ENCODE assay signal across 8 mouse cellular contexts in genomic region chr2:153527580-153528531, GRCm38 (mm10). TPM values are rescaled to one million over a fixed set of nuclear protein-coding genes. Genes with fewer than 3 reads are reported as not detected.
DNase-seq lines count a peak whose midpoint lies in the region; ATAC-seq and TF ChIP-seq lines count a peak whose summit lies in the region.

No protein-coding gene starts in this region.

- peak overlapping the region; percentile 83 for H3K4me3 ChIP-seq in left cerebral cortex, adult 2 months
- H3K4me3 ChIP-seq in lung, adult 2 months (replicated peaks; ENCODE audit: extremely low read depth, low read depth, low read length), result peak overlapping the region; percentile 39
- peak overlapping the region; percentile 85 for H3K4me3 ChIP-seq in neural tube, embryonic 15.5 days (replicated peaks)

- H3K9me3 ChIP-seq in neural tube, embryonic 15.5 days (replicated peaks), result no peaks in the 10 kb centered on the region

- intact Hi-C loops in left cerebral cortex, adult 2 months (cut with DNase I), result loop anchor here (2.0 kb wide), 1 partner anchor 35 kb away; the partner anchor contains the start of gene 4930404H24Rik

- H3K4me1 ChIP-seq in lung, adult 2 months (ENCODE audit: control insufficient read depth, insufficient read depth, low read length), result no peaks in the 10 kb centered on the region
- peaks cover 42% of the 10 kb centered on the region for H3K4me1 ChIP-seq in neural tube, embryonic 15.5 days

- peak overlapping the region; percentile 93 for H3K27ac ChIP-seq in left cerebral cortex, adult 2 months
- peak overlapping the region; percentile 81 for H3K27ac ChIP-seq in neural tube, embryonic 15.5 days (replicated peaks)

- H3K36me3 ChIP-seq in neural tube, embryonic 15.5 days, result no peaks in the 10 kb centered on the region

- 5% methylated on average over 80 of the region's 85 CpGs for WGBS in lung, adult 2 months
- WGBS in neural tube, embryonic 15.5 days, result 2% methylated on average over 47 of the region's 85 CpGs

- TF ChIP-seq POLR2A in lung, adult 2 months (IDR thresholded peaks at IDR 0.05; ENCODE audit: borderline replicate concordance, extremely low read depth, low read depth, low read length), result no peak

- ATAC-seq in neural tube, embryonic 15.5 days (ENCODE audit: low FRiP score), result peak; percentile 36
- ATAC-seq in megakaryocyte-erythroid progenitor cell, adult 5-6 weeks (replicated peaks; ENCODE audit: low FRiP score, low TSS enrichment, poor library complexity, severe bottlenecking), result no peak

- no peak for DNase-seq in left cerebral cortex, adult 2 months (ENCODE audit: extremely low spot score in 1 of 2, low spot score in 2 of 2)
- DNase-seq in left cerebral cortex, adult 18-20 months (ENCODE audit: low spot score in 2 of 2), result no peak
- DNase-seq in cerebellum, adult 18-20 months, result peak; percentile 60 to 69
- DNase-seq in forelimb bud, embryonic 11.5 days (ENCODE audit: low read depth, low spot score), result peak; percentile 9
- peak; percentile 57 for DNase-seq in induced T-regulatory cell, adult 2 months (ENCODE audit: low read depth)
- DNase-seq in lung, adult 2 months, result peak; percentile 42

- TF ChIP-seq CTCF in left cerebral cortex, adult 2 months (IDR thresholded peaks at IDR 0.05), result no peak
- TF ChIP-seq CTCF in lung, adult 2 months (IDR thresholded peaks at IDR 0.05; ENCODE audit: insufficient read depth, low read length), result no peak

- peak overlapping the region; percentile 97 for H3K4me2 ChIP-seq in neural tube, embryonic 15.5 days

- peak overlapping the region; percentile 72 for H3K9ac ChIP-seq in neural tube, embryonic 15.5 days (replicated peaks)

- no peaks in the 10 kb centered on the region for H3K27me3 ChIP-seq in neural tube, embryonic 15.5 days (replicated peaks)

RNA-seq across cellular contexts. Expression of gene Nol4l, which starts 1.9 kb away (rescaled TPM):
- 10 to 100 TPM; 45.0 to 51.3 TPM for total RNA-seq in left cerebral cortex, adult 2 months (2021)
- 10 to 100 TPM; 44.0 to 55.2 TPM for total RNA-seq in left cerebral cortex, adult 18-20 months (2021)
- 14.7 TPM in 2 replicates for polyA plus RNA-seq in lung, adult 2 months (2012; rRNA removed)
- 31.4 and 36.1 TPM in 2 replicates for polyA plus RNA-seq in neural tube, embryonic 15.5 days (2015; fragmentation: Nextera tagmentation; extraction: Ambion mirVana)
- 10.4 and 13.8 TPM in 2 replicates for total RNA-seq in megakaryocyte-erythroid progenitor cell, adult 5-6 weeks (2014; fragmentation: Nextera tagmentation)
- total RNA-seq in megakaryocyte-erythroid progenitor cell, adult 5-6 weeks (2017), result 4.2 and 13.3 TPM in 2 replicates

RNA-seq across cellular contexts. Expression of gene 4930404H24Rik, which starts 35.3 kb away (rescaled TPM):
- total RNA-seq in left cerebral cortex, adult 2 months (2021), result not detected
- total RNA-seq in left cerebral cortex, adult 18-20 months (2021), result 1 to 10 TPM in 1 of 2 experiments, not detected in 1; 1.3 TPM
- polyA plus RNA-seq in lung, adult 2 months (2012; rRNA removed), result not detected in 2 replicates
- not detected in 2 replicates for polyA plus RNA-seq in neural tube, embryonic 15.5 days (2015; fragmentation: Nextera tagmentation; extraction: Ambion mirVana)
- total RNA-seq in megakaryocyte-erythroid progenitor cell, adult 5-6 weeks (2014; fragmentation: Nextera tagmentation), result not detected in 2 replicates
- not detected in 2 replicates for total RNA-seq in megakaryocyte-erythroid progenitor cell, adult 5-6 weeks (2017)

Comparison
In these comparisons a context has a peak if more than half of its experiments do, and no peak if none do; other contexts are left out.
1. DNase-seq: peak in cerebellum, adult 18-20 months (2 of 2), forelimb bud, embryonic 11.5 days (single experiment), induced T-regulatory cell, adult 2 months (single experiment) and lung, adult 2 months (single experiment); none in left cerebral cortex, adult 2 months (0 of 2) and left cerebral cortex, adult 18-20 months (0 of 2).
2. Peak in every context shown above with its lines, with median percentiles within 50 percentile points of each other: H3K4me3 ChIP-seq.